Mouse (Mus musculus): ENCODE measurements around the gene Rnaseh2a. TPM values are rescaled to one million over a fixed set of nuclear protein-coding genes. Genes with fewer than 3 reads are reported as not detected.

The Rnaseh2a gene
- polyA plus RNA-seq, 1 experiment from 2014 or later = 62.1 TPM

DNA sequence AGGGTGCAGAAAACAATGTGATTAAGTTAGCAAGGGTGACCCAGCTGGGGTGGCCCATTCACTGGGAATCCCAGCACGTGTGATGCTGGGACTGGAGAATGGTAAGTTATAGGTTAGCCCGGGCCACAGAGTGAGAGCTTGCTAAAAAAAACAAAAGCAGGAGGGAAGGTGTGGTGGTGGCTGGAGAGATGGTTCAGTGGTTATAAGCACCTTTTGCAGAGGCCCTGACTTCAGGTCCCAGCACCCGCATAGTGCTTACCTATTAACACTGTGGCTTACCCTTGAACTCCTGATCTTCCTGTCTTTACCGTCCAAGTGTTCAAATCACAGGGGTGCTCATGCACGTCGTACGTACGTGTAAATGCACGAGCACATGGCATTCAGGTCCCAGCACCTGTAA, 62.5 kb downstream of the Rnaseh2a start:
- no peak overlapping the region for H3K9ac ChIP-seq
- peaks cover 27% of the 10 kb centered on the region for H3K4me1 ChIP-seq (replicated peaks)
- ATAC-seq (ENCODE audit: low FRiP score) = no peak
- H3K4me2 ChIP-seq = no peak overlapping the region
- no peaks in the 10 kb centered on the region for H3K9me3 ChIP-seq
- 91% methylated on average over 9 of the region's 9 CpGs for WGBS
- peaks cover 27% of the 10 kb centered on the region for H3K36me3 ChIP-seq
- H3K27ac ChIP-seq = no peak overlapping the region
- H3K4me3 ChIP-seq = no peak overlapping the region
- peaks cover 61% of the 10 kb centered on the region for H3K27me3 ChIP-seq

Small RNA genes within 50 kb of the gene (microRNA-seq; reads per million reads assigned to microRNA genes)
- not detected for gene Gm24197

Other genes with a start within 250 kb of the Rnaseh2a start
- gene G430095P16Rik, start 246.8 kb downstream of the Rnaseh2a start, polyA plus RNA-seq (2015; fragmentation: Nextera tagmentation; extraction: Ambion mirVana) = 1.0 and 2.3 TPM in 2 replicates
- gene Nfix, start 169.4 kb downstream of the Rnaseh2a start, polyA plus RNA-seq (2015; fragmentation: Nextera tagmentation; extraction: Ambion mirVana) = 35.3 and 44.1 TPM in 2 replicates
- 10.8 and 11.5 TPM in 2 replicates for gene Dand5, start 146.9 kb downstream of the Rnaseh2a start, polyA plus RNA-seq (2015; fragmentation: Nextera tagmentation; extraction: Ambion mirVana)
- gene Gadd45gip1, start 138.2 kb downstream of the Rnaseh2a start, polyA plus RNA-seq (2015; fragmentation: Nextera tagmentation; extraction: Ambion mirVana) = 37.3 and 37.8 TPM in 2 replicates
- gene Rad23a, start 129.1 kb downstream of the Rnaseh2a start, polyA plus RNA-seq (2015; fragmentation: Nextera tagmentation; extraction: Ambion mirVana) = 83.2 and 85.5 TPM in 2 replicates
- gene Calr, start 122.8 kb downstream of the Rnaseh2a start, polyA plus RNA-seq (2015; fragmentation: Nextera tagmentation; extraction: Ambion mirVana) = 646 and 672 TPM in 2 replicates
- gene Farsa, start 112.8 kb downstream of the Rnaseh2a start, polyA plus RNA-seq (2015; fragmentation: Nextera tagmentation; extraction: Ambion mirVana) = 107 and 109 TPM in 2 replicates
- gene Syce2, start 97.7 kb downstream of the Rnaseh2a start, polyA plus RNA-seq (2015; fragmentation: Nextera tagmentation; extraction: Ambion mirVana) = 17.8 and 20.4 TPM in 2 replicates
- 33.1 TPM in 2 replicates for gene Gcdh, start 75.8 kb downstream of the Rnaseh2a start, polyA plus RNA-seq (2015; fragmentation: Nextera tagmentation; extraction: Ambion mirVana)
- 0.64 and 1.00 TPM in 2 replicates for gene Klf1, start 67.8 kb downstream of the Rnaseh2a start, polyA plus RNA-seq (2015; fragmentation: Nextera tagmentation; extraction: Ambion mirVana)
- 5.8 and 6.0 TPM in 2 replicates for gene Dnase2a, start 61.2 kb downstream of the Rnaseh2a start, polyA plus RNA-seq (2015; fragmentation: Nextera tagmentation; extraction: Ambion mirVana)
- gene Mast1, start 32.4 kb downstream of the Rnaseh2a start, polyA plus RNA-seq (2015; fragmentation: Nextera tagmentation; extraction: Ambion mirVana) = 59.1 and 62.2 TPM in 2 replicates
- gene Rtbdn, start 22.8 kb downstream of the Rnaseh2a start, polyA plus RNA-seq (2015; fragmentation: Nextera tagmentation; extraction: Ambion mirVana) = 1.8 and 2.4 TPM in 2 replicates
- not detected in 2 replicates for gene Gm49661, start 334 bp downstream of the Rnaseh2a start, polyA plus RNA-seq (2015; fragmentation: Nextera tagmentation; extraction: Ambion mirVana)
- 1,362 and 1,388 TPM in 2 replicates for gene Prdx2, start 180 bp downstream of the Rnaseh2a start, polyA plus RNA-seq (2015; fragmentation: Nextera tagmentation; extraction: Ambion mirVana)
- 5.2 and 5.9 TPM in 2 replicates for gene Junb, start 9.0 kb upstream of the Rnaseh2a start, polyA plus RNA-seq (2015; fragmentation: Nextera tagmentation; extraction: Ambion mirVana)
- 25.1 and 25.5 TPM in 2 replicates for gene Hook2, start 20.8 kb upstream of the Rnaseh2a start, polyA plus RNA-seq (2015; fragmentation: Nextera tagmentation; extraction: Ambion mirVana)
- not detected in 2 replicates for gene Best2, start 44.8 kb upstream of the Rnaseh2a start, polyA plus RNA-seq (2015; fragmentation: Nextera tagmentation; extraction: Ambion mirVana)
- 151 and 157 TPM in 2 replicates for gene Asna1, start 55.5 kb upstream of the Rnaseh2a start, polyA plus RNA-seq (2015; fragmentation: Nextera tagmentation; extraction: Ambion mirVana)
- gene Trir, start 57.1 kb upstream of the Rnaseh2a start, polyA plus RNA-seq (2015; fragmentation: Nextera tagmentation; extraction: Ambion mirVana) = 139 and 141 TPM in 2 replicates
- gene Tnpo2, start 67.1 kb upstream of the Rnaseh2a start, polyA plus RNA-seq (2015; fragmentation: Nextera tagmentation; extraction: Ambion mirVana) = 48.8 and 54.7 TPM in 2 replicates
- gene Fbxw9, start 90.3 kb upstream of the Rnaseh2a start, polyA plus RNA-seq (2015; fragmentation: Nextera tagmentation; extraction: Ambion mirVana) = 59.2 and 66.2 TPM in 2 replicates
- gene Gm5741, start 98.2 kb upstream of the Rnaseh2a start, polyA plus RNA-seq (2015; fragmentation: Nextera tagmentation; extraction: Ambion mirVana) = 0.78 and 1.3 TPM in 2 replicates
- 90.5 and 96.4 TPM in 2 replicates for gene Dhps, start 102.0 kb upstream of the Rnaseh2a start, polyA plus RNA-seq (2015; fragmentation: Nextera tagmentation; extraction: Ambion mirVana)
- 109 and 112 TPM in 2 replicates for gene Wdr83os, start 111.0 kb upstream of the Rnaseh2a start, polyA plus RNA-seq (2015; fragmentation: Nextera tagmentation; extraction: Ambion mirVana)
- gene Wdr83, start 111.5 kb upstream of the Rnaseh2a start, polyA plus RNA-seq (2015; fragmentation: Nextera tagmentation; extraction: Ambion mirVana) = 50.5 and 53.0 TPM in 2 replicates
- 17.7 and 19.4 TPM in 2 replicates for gene Man2b1, start 113.5 kb upstream of the Rnaseh2a start, polyA plus RNA-seq (2015; fragmentation: Nextera tagmentation; extraction: Ambion mirVana)
- 3.1 and 3.4 TPM in 2 replicates for gene Zfp791, start 153.3 kb upstream of the Rnaseh2a start, polyA plus RNA-seq (2015; fragmentation: Nextera tagmentation; extraction: Ambion mirVana)
- not detected in 2 replicates for gene Cks1brt, start 182.2 kb upstream of the Rnaseh2a start, polyA plus RNA-seq (2015; fragmentation: Nextera tagmentation; extraction: Ambion mirVana)

Data from hindbrain, embryonic 13.5 days (tissue).